Mouse (Mus musculus) brown adipose tissue, adult 24 weeks (tissue): ENCODE data around the gene Hspb7. TPM values are rescaled to one million over a fixed set of nuclear protein-coding genes. Genes with fewer than 3 reads are reported as not detected.

Source experiments
- H3K27ac ChIP-seq: fragments of 200-500 bp; replicated peaks from 2 replicates; pipeline ENCODE4 v1.5.1; 2012; ENCODE audit warnings: low read depth, mild to moderate bottlenecking, low read length
- H3K4me1 ChIP-seq: fragments of 200-500 bp; 2 replicates; pipeline ENCODE4 v1.6.1; 2012; ENCODE audit warnings: low read length, mixed read lengths; ENCODE audit not compliant: control insufficient read depth, insufficient read depth, insufficient read length
- H3K4me3 ChIP-seq: fragments of 200-500 bp; 2 replicates; pipeline ENCODE4 v1.5.1; 2012; ENCODE audit warnings: low read depth, mild to moderate bottlenecking, low read length, moderate library complexity; ENCODE audit not compliant: insufficient read depth
- polyA plus RNA-seq: library from polyadenylated mRNA; stranded (reverse); fragments of >200 nt; gene quantifications from 2 replicates; pipeline ENCODE4 v1.2.4, GENCODE M21; 2012; ENCODE audit not compliant: missing spikeins, insufficient read depth, insufficient read length

The Hspb7 gene
- polyA plus RNA-seq, 1 experiment, result 3.8 TPM

GRCm38 (mm10) chr4:141451916-141452450 lies 31.4 kb downstream of the Hspb7 start:
- Histone ChIP-seq H3K27ac (no peak overlapping the region), H3K4me3 (no peak overlapping the region), H3K4me1 (0 out of 2 replicates have a peak, but pooled peaks cover 7% of the 10 kb centered on the region)

DNA sequence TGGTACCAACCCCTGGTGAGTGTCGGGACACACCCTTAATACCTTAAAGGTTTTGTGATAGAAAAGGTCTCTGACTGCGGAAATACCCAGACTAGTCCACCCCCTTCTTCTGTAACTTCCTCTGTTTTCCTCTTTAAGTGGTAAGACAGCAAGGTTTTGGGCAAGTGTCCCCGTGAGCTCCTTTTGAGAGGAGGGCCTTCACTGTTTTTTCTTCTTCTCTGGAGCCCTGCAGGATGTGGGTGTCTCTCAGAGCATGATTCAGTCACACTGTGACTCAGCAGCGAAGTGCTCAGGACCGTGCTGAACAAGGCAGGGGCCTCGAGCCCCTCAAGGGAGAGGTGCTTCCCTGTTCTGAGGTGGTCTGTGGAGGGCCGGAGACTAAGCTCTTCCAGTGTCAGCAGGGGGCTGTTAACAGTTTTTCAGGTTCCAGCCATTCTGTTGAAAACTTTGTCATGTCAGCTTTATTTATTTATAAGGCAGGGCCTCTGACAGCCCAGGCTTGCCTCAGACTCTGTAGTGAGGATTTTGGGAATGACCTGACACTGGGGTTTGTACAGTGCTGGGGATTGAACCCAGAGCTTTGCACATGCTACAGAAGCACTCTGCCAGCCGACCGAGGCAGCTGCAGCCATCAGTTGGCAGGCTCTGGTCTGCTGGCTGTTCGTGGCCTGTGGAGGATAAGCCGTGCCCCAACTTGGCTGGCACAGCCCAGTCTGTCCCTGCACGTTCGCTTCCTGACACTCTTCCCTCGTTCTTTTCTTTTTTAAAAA lies 34.2 kb downstream of the Hspb7 start:
- Histone ChIP-seq H3K4me3 (no peak overlapping the region), H3K27ac (no peak overlapping the region), H3K4me1 (0 out of 2 replicates have a peak, but pooled peaks cover 7% of the 10 kb centered on the region)

DNA sequence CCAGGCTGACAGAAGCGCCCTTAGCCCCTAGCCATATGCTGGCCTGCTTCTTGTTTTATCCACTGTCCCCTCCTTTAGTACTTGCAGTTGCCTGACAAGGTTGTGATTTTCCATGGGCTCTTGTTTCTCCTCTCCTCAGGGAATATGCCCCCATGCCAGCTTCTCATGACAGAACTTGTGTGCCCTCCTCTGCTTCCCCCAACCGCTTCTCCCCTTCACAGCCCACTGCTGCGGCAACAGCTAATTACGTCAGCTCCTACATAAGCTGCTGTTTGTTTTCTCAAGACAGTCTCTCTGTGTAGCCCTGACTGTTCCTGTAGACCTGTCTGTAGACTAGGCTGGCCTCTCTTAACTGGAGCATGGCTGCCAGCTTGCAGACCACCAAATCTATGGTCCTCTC lies 34.9 kb downstream of the Hspb7 start:
- no peak overlapping the region for H3K4me3 ChIP-seq
- 0 out of 2 replicates have a peak, but pooled peaks cover 7% of the 10 kb centered on the region for H3K4me1 ChIP-seq
- no peak overlapping the region for H3K27ac ChIP-seq

GRCm38 (mm10) chr4:141456193-141456938 lies 35.8 kb downstream of the Hspb7 start:
- 0 out of 2 replicates have a peak, but pooled peaks cover 7% of the 10 kb centered on the region for H3K4me1 ChIP-seq
- H3K27ac ChIP-seq, result no peak overlapping the region
- H3K4me3 ChIP-seq, result no peak overlapping the region

DNA sequence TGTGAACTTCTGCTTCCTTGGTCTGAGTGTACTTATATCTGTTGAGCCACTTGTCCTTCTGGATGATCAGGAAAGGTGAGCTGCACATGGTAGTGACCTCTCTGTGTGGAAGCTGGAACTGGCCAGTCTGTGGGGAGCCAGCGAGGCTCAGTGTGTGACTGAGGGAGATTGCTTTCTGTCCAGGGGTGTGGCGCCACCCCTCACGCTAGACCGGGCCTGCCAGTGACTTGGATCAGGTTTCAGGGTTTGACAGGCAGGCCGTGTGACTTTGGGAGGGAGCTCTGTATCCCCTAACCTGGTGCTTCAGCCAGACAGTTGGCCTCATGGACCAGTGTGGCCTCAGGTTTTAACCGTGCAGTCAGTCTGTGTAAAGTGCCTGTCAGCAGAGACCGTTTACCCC lies 37.7 kb downstream of the Hspb7 start:
- Histone ChIP-seq H3K4me1 (0 out of 2 replicates have a peak, but pooled peaks cover 7% of the 10 kb centered on the region), H3K4me3 (no peak overlapping the region), H3K27ac (no peak overlapping the region)

DNA sequence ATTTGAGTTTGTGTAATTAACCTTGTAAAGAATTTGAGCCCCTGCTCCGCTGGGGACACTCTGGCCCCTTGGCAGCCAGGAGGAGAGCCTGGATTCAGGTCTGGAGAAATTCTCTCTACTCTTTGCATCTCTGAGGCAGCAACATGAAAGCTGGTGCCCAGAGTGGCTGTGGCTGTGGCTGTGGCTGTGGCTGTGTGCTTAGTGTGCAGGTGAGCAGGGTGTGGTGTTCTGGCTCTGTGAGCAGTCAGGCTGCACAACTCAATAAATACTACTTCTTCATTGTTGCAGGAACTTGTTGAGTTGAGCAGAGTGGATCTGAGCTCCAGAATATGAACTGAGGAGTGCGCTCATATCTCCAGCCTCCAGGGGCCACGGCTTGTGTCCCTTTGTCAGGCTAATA lies 38.3 kb downstream of the Hspb7 start:
- no peak overlapping the region for H3K4me3 ChIP-seq
- H3K4me1 ChIP-seq, result 0 out of 2 replicates have a peak, but pooled peaks cover 7% of the 10 kb centered on the region
- H3K27ac ChIP-seq, result no peak overlapping the region

DNA sequence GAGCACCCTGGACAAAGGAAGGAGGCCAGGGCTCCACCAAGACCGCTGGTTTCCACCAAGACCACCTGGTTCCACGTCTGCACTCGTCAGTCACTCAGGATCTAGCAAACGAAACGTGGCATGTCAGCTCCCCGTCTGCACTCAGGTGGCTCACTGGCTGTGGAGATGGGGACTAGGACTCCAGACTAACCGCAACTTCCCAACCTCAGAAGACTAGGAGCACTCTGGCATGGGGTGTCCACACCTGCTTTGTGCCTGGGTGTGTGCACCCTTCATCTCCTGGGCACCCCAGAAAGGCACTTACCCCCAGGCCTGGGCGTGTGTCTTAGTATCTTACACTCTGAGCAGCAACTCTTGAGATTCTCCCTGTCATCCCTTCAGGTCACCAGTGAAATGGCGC lies 39.2 kb downstream of the Hspb7 start:
- H3K4me3 ChIP-seq, result no peak overlapping the region
- H3K4me1 ChIP-seq, result 0 out of 2 replicates have a peak, but pooled peaks cover 2% of the 10 kb centered on the region
- no peak overlapping the region for H3K27ac ChIP-seq

- H3K4me3 ChIP-seq, result no peak overlapping the region
- H3K4me1 ChIP-seq, result no peaks in the 10 kb centered on the region
- no peak overlapping the region for H3K27ac ChIP-seq
These were observed 39.9 kb downstream of the Hspb7 start for GRCm38 (mm10) chr4:141460481-141460880.

GRCm38 (mm10) chr4:141461088-141461487 lies 40.5 kb downstream of the Hspb7 start:
- Histone ChIP-seq H3K4me3 (no peak overlapping the region), H3K27ac (no peak overlapping the region), H3K4me1 (no peaks in the 10 kb centered on the region)

DNA sequence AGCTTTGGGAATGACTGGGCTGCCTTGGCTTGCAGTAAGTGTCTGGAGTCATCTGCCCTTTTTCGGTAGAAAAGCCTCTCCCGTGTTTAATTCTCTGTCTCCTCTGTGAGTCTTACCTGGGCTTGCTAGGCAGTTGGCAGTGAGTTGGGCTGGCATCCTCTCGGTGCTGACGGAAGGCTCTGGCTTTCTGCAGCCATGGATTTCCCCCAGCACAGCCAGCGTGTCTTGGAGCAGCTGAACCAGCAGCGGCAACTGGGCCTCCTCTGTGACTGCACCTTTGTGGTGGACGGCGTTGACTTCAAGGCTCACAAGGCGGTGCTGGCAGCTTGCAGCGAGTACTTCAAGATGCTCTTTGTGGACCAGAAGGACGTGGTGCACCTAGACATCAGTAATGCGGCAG lies 41.0 kb downstream of the Hspb7 start:
- Histone ChIP-seq H3K4me3 (no peak overlapping the region), H3K4me1 (no peaks in the 10 kb centered on the region), H3K27ac (no peak overlapping the region)

DNA sequence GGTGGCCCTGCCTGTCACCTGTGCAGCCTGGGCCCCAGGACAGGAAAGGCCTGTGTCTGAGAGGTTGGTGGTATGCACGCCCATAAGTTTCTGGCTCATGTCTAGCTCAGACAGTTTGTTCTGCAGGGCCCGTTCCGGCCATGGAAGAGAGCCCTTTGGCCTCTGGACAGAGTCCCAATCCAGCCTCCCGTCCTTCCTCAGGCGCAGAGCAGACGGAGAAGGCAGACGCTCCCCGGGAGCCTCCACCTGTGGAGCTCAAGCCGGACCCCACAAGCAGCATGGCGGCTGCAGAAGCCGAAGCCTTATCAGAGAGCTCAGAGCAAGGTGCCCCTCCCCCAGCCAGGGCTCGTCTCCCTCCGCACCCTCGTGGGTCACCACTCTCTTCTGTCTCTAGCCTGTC lies 42.9 kb downstream of the Hspb7 start:
- no peak overlapping the region for H3K27ac ChIP-seq
- no peak overlapping the region for H3K4me3 ChIP-seq
- no peaks in the 10 kb centered on the region for H3K4me1 ChIP-seq

DNA sequence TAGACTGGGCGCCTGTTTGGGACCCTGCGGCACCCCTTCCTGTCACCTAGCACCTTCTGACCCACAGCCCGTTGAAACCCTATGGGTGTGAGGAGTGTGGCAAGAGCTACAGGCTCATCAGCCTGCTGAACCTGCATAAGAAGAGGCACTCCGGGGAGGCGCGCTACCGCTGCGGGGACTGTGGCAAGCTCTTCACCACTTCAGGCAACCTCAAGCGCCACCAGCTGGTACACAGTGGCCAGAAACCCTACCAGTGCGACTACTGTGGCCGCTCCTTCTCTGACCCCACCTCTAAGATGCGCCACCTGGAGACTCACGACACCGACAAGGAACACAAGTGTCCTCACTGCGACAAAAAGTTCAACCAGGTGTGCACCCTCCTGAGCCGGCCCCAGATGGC lies 44.1 kb downstream of the Hspb7 start:
- Histone ChIP-seq H3K4me1 (no peaks in the 10 kb centered on the region), H3K4me3 (no peak overlapping the region), H3K27ac (no peak overlapping the region)

DNA sequence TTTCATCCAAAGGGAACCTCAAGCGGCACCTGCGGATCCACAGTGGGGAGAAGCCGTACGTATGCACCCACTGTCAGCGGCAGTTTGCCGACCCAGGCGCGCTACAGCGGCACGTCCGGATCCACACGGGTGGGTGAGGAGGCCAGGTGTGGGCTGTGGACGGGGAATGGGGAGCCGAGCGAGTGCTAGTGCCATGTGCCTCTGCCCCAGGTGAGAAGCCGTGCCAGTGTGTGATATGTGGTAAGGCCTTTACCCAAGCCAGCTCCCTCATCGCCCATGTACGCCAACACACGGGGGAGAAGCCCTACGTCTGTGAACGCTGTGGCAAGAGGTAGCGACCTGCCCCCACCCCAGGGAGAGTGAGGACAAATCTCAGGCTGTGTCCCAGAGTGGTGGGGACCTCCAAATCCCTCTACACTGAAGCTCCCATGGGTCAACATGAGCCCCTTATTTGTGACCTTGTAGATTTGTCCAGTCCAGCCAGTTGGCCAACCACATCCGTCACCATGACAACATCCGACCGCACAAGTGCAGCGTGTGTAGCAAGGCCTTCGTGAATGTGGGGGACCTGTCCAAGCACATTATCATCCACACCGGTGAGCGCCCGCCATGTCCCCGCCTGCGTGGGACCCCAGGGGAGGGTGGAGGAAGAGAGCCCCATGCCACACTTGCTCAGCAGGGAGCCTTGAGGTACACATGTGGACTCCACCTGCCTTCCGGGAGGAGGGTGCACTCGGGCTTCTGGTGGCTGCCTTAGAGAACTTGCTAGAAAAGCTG lies 45.1 kb downstream of the Hspb7 start:
- Histone ChIP-seq H3K4me1 (no peaks in the 10 kb centered on the region), H3K4me3 (no peak overlapping the region), H3K27ac (no peak overlapping the region)

GRCm38 (mm10) chr4:141466289-141466795 lies 45.8 kb downstream of the Hspb7 start:
- Histone ChIP-seq H3K4me1 (no peaks in the 10 kb centered on the region), H3K27ac (no peak overlapping the region), H3K4me3 (no peak overlapping the region)
